In the genomic region with DNA sequence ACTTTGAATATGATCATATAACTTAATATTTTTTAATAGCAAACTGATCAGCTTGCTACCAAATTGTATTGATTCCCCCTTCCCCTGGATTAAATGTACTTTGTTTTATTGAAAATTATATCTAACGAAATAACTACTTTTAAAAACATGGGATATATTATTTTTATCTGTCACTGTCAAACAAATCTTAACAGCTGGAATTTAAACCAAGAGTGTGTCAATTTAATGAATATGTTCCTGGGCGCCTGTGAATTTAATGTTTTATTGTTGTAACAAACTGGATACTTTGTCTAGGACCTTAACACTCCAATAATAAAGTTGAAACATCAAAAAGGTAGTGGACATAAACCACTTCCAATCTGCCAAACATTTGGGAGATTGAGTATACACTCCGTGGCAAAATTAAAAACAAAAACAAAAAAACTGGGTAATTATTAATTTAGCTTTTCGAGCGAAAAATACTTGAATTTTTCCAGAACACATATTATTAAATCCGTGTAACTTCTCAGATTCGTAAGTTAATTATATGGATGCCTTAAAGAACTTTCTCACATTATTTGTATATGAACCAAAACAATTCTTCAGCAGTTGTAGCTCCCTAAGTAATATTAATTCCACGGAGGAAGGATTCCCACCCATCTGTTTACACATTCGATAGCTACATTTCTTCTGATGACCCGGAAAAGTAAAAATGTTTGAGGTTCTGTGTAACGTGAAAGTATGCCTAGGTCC, we compare ENCODE assay signal across 8 mouse cellular contexts. TPM values are rescaled to one million over a fixed set of nuclear protein-coding genes. Genes with fewer than 3 reads are reported as not detected.
DNase-seq lines count a peak whose midpoint lies in the region; ATAC-seq and TF ChIP-seq lines count a peak whose summit lies in the region.

No protein-coding gene starts in this region.

- peak overlapping the region; percentile 55 for H3K9ac ChIP-seq in forebrain, embryonic 15.5 days (replicated peaks)
- peak overlapping the region; percentile 89 for H3K9ac ChIP-seq in liver, embryonic 12.5 days

- H3K4me1 ChIP-seq in heart, embryonic 10.5 days = peaks cover 19% of the 10 kb centered on the region; the same call in 1 of the 2 replicates
- peaks cover 35% of the 10 kb centered on the region for H3K4me1 ChIP-seq in forebrain, embryonic 15.5 days
- peaks cover 35% of the 10 kb centered on the region for H3K4me1 ChIP-seq in liver, embryonic 12.5 days

- no peak for ATAC-seq in forebrain, embryonic 15.5 days (replicated peaks)
- no peak for ATAC-seq in liver, embryonic 12.5 days

- H3K9me3 ChIP-seq in heart, embryonic 10.5 days = no peaks in the 10 kb centered on the region
- no peaks in the 10 kb centered on the region for H3K9me3 ChIP-seq in forebrain, embryonic 15.5 days
- H3K9me3 ChIP-seq in liver, embryonic 12.5 days (replicated peaks) = no peaks in the 10 kb centered on the region

- no peak for TF ChIP-seq CTCF in C2C12 (IDR thresholded peaks at IDR 0.05; ENCODE audit: control insufficient read depth, insufficient read depth, insufficient read length)

- 1% methylated on average over 11 of the region's 11 CpGs for WGBS in heart, embryonic 10.5 days
- WGBS in forebrain, embryonic 15.5 days = 2% methylated on average over 11 of the region's 11 CpGs
- WGBS in liver, embryonic 12.5 days (ENCODE audit: insufficient replicate concordance) = 3% methylated on average over 11 of the region's 11 CpGs

- H3K27ac ChIP-seq in heart, embryonic 10.5 days = peak overlapping the region; percentile 99
- H3K27ac ChIP-seq in forebrain, embryonic 15.5 days (replicated peaks) = peak overlapping the region; percentile 90
- peak overlapping the region; percentile 99 for H3K27ac ChIP-seq in liver, embryonic 12.5 days

- no peaks in the 10 kb centered on the region for H3K79me3 ChIP-seq in C2C12 (ENCODE audit: low read depth)

- intact Hi-C loops in heart, postnatal 10 days (cut with DNase I) = no loop called here

- H3K4me2 ChIP-seq in forebrain, embryonic 15.5 days (replicated peaks) = peak overlapping the region; percentile 84
- H3K4me2 ChIP-seq in liver, embryonic 12.5 days = peak overlapping the region; percentile 93

- no peaks in the 10 kb centered on the region for H3K79me2 ChIP-seq in C2C12 (ENCODE audit: control insufficient read depth, insufficient read depth)

- H3K36me3 ChIP-seq in heart, embryonic 10.5 days = no peaks in the 10 kb centered on the region
- no peaks in the 10 kb centered on the region for H3K36me3 ChIP-seq in C2C12 (ENCODE audit: control insufficient read depth, insufficient read depth)
- H3K36me3 ChIP-seq in forebrain, embryonic 15.5 days = no peaks in the 10 kb centered on the region
- H3K36me3 ChIP-seq in liver, embryonic 12.5 days = 0 out of 2 replicates have a peak, but pooled peaks cover 2% of the 10 kb centered on the region

- no peak for DNase-seq in heart, embryonic 10.5 days (ENCODE audit: low spot score)
- no peak for DNase-seq in heart, postnatal 10 days
- no peak for DNase-seq in cerebellum, postnatal 25 days
- no peak for DNase-seq in layer of hippocampus, adult 9-11 months
- DNase-seq in spleen, postnatal 10 days (ENCODE audit: low spot score in 2 of 2) = no peak

- H3K27me3 ChIP-seq in heart, embryonic 10.5 days (ENCODE audit: insufficient read depth, poor library complexity, severe bottlenecking) = no peaks in the 10 kb centered on the region
- peaks cover 51% of the 10 kb centered on the region for H3K27me3 ChIP-seq in C2C12 (ENCODE audit: control insufficient read depth, insufficient read depth, insufficient read length)
- H3K27me3 ChIP-seq in forebrain, embryonic 15.5 days = no peaks in the 10 kb centered on the region
- H3K27me3 ChIP-seq in liver, embryonic 12.5 days (replicated peaks) = no peaks in the 10 kb centered on the region

- peak overlapping the region; percentile 99 for H3K4me3 ChIP-seq in heart, embryonic 10.5 days
- H3K4me3 ChIP-seq in C2C12 (ENCODE audit: insufficient read depth, poor library complexity, severe bottlenecking) = no peak overlapping the region
- H3K4me3 ChIP-seq in forebrain, embryonic 15.5 days = peak overlapping the region; percentile 51
- H3K4me3 ChIP-seq in liver, embryonic 12.5 days = peak overlapping the region; percentile 81

- peak overlapping the region; percentile 52 for H3ac ChIP-seq in C2C12 (ENCODE audit: control insufficient read depth, insufficient read length, low read depth)

TF ChIP-seq in C2C12, 6 proteins besides CTCF, POLR2A, EP300 and RAD21:
- TF ChIP-seq MAX (IDR thresholded peaks at IDR 0.05) (no peak), MYOD1 (IDR thresholded peaks at IDR 0.05; ENCODE audit: control insufficient read depth, insufficient read length, low read depth) (no peak), FOSL1 (IDR thresholded peaks at IDR 0.05; ENCODE audit: insufficient read depth, low read length, poor library complexity, severe bottlenecking) (no peak), USF1 (IDR thresholded peaks at IDR 0.05; ENCODE audit: low read depth) (peak; percentile 1), MYOG (IDR thresholded peaks at IDR 0.05; ENCODE audit: control insufficient read depth, extremely low read depth, insufficient read length) (no peak), CEBPB (IDR thresholded peaks at IDR 0.05; ENCODE audit: low read depth) (no peak)

RNA-seq across cellular contexts. Expression of a gene that starts 2.2 kb away (rescaled TPM):
- polyA plus RNA-seq in heart, embryonic 10.5 days (2016; fragmentation: Nextera tagmentation; extraction: Ambion mirVana) = 80.6 and 96.1 TPM in 2 replicates
- 1 to 10 TPM; 4.3 to 4.5 TPM for total RNA-seq in heart, postnatal 10 days (2021)
- 0.30 TPM for polyA plus RNA-seq in C2C12 (2012; fragmentation: generic; extraction: Trizol)
- polyA plus RNA-seq in forebrain, embryonic 15.5 days (2015; fragmentation: Nextera tagmentation; extraction: Ambion mirVana) = 36.5 and 39.8 TPM in 2 replicates
- polyA plus RNA-seq in liver, embryonic 12.5 days (2016; fragmentation: Nextera tagmentation; extraction: Ambion mirVana) = 32.0 and 33.7 TPM in 2 replicates

RNA-seq across cellular contexts. Expression of a gene that starts 46.9 kb away (rescaled TPM):
- 63.9 and 87.2 TPM in 2 replicates for polyA plus RNA-seq in heart, embryonic 10.5 days (2016; fragmentation: Nextera tagmentation; extraction: Ambion mirVana)
- 10 to 100 TPM; 28.1 to 36.9 TPM for total RNA-seq in heart, postnatal 10 days (2021)
- polyA plus RNA-seq in C2C12 (2012; fragmentation: generic; extraction: Trizol) = 48.5 TPM
- polyA plus RNA-seq in forebrain, embryonic 15.5 days (2015; fragmentation: Nextera tagmentation; extraction: Ambion mirVana) = 147 and 152 TPM in 2 replicates
- 57.7 and 63.0 TPM in 2 replicates for polyA plus RNA-seq in liver, embryonic 12.5 days (2016; fragmentation: Nextera tagmentation; extraction: Ambion mirVana)

Comparison
In these comparisons a context has a peak if more than half of its experiments do, and no peak if none do; other contexts are left out.
1. RNA of a gene that starts 2.2 kb away (polyA plus RNA-seq): 80.6 to 96.1 TPM in heart, embryonic 10.5 days, 36.5 to 39.8 TPM in forebrain, embryonic 15.5 days and 32.0 to 33.7 TPM in liver, embryonic 12.5 days; 0.30 TPM in C2C12 (single experiment); every median in the first group is over 10 times any median in the second.
2. Peak in every context shown above with its lines, with median percentiles within 50 percentile points of each other: H3K27ac ChIP-seq.